Comparison of ENCODE assay signal across 19 mouse cellular contexts in genomic region chr4:156085256-156085655, GRCm38 (mm10). TPM values are rescaled to one million over a fixed set of nuclear protein-coding genes. Genes with fewer than 3 reads are reported as not detected.
"Had no signal": no experiment of that assay in that cellular context is flagged by ENCODE, and none has a peak within 500 bp of the region (broad histone marks: within the 10 kb centered on the region; RNA-seq: fewer than 3 reads in every experiment).

No protein-coding gene starts in this region.

- H3K27ac ChIP-seq: left cerebral cortex, adult 2 months; limb, embryonic 10.5 days; liver, embryonic 15.5 days; midbrain, embryonic 12.5 days; neural tube, embryonic 13.5 days had no signal

- H3K9ac ChIP-seq: liver, embryonic 15.5 days; midbrain, embryonic 12.5 days; neural tube, embryonic 13.5 days had no signal

- H3K4me2 ChIP-seq: liver, embryonic 11.5 days; liver, embryonic 15.5 days; midbrain, embryonic 12.5 days; neural tube, embryonic 13.5 days had no signal

- H3K27me3 ChIP-seq: liver, embryonic 15.5 days; midbrain, embryonic 12.5 days; neural tube, embryonic 13.5 days had no signal

- H3K4me3 ChIP-seq: left cerebral cortex, adult 2 months; limb, embryonic 10.5 days; liver, embryonic 15.5 days; midbrain, embryonic 12.5 days; neural tube, embryonic 13.5 days had no signal

- ATAC-seq: hindbrain, embryonic 16.5 days; inflammation-experienced regulatory T-cells, adult 6 months; lung, postnatal 0 days; midbrain, embryonic 16.5 days had no signal

- H3K36me3 ChIP-seq: limb, embryonic 10.5 days; liver, embryonic 15.5 days; midbrain, embryonic 12.5 days; neural tube, embryonic 13.5 days had no signal

- H3K4me1 ChIP-seq: limb, embryonic 10.5 days; midbrain, embryonic 12.5 days; neural tube, embryonic 13.5 days had no signal

- DNase-seq: kidney, postnatal 10 days; retina, postnatal 1 day; right cerebral cortex, postnatal 4 days; spleen, adult 18-20 months; thymus, adult 18-20 months; thymus, postnatal 14 days had no signal

- H3K9me3 ChIP-seq: limb, embryonic 10.5 days; liver, embryonic 15.5 days; midbrain, embryonic 12.5 days; neural tube, embryonic 13.5 days had no signal

RNA-seq across cellular contexts. Expression of gene Ttll10, which starts 26.0 kb away (rescaled TPM):
- total RNA-seq: left cerebral cortex, postnatal 14 days; megakaryocyte-erythroid progenitor cell, adult 5-6 weeks had no signal
- polyA plus RNA-seq: hindbrain, embryonic 16.5 days; midbrain, embryonic 12.5 days; midbrain, embryonic 16.5 days; neural tube, embryonic 13.5 days had no signal

RNA-seq across cellular contexts. Expression of gene Rnf223, which starts 45.1 kb away (rescaled TPM):
- polyA plus RNA-seq: inflammation-experienced regulatory T-cells, adult 6 months; lung, postnatal 0 days had no signal

RNA-seq across cellular contexts. Expression of gene Tnfrsf18, which starts 59.3 kb away (rescaled TPM):
- total RNA-seq: layer of hippocampus, postnatal 25 days; left cerebral cortex, adult 2 months had no signal
